Mouse (Mus musculus) heart, postnatal 0 days (tissue): ENCODE results near the gene Zfp160.

Experiments used
- CTCF ChIP-seq: IDR thresholded peaks from 2 replicates; pipeline ENCODE4 v1.5.1; 2016; ENCODE audit warnings: antibody characterized with exemption, control low read depth, low read depth
- EP300 ChIP-seq: IDR thresholded peaks from 2 replicates; pipeline ENCODE4 v1.6.1; 2016; ENCODE audit warnings: antibody characterized with exemption, low read depth

DNA sequence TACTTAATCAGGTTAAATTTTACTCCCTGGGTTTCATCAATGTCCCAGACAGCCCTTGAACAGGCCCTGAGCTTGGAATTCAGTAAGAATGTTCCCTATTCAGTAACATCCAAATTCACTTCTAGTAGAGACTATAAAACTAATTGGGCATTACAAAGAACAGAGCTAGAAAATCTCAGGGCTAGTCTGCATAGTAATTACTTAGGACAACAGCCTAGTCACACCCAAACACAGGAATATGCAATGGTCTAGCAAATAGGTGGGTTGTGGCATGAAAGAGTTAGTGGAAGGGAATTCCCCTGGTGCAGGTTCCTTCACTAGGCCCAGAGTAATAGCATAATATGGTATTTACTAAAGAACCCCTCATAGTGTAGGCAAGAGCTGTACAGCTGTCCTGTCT lies 58.3 kb downstream of the Zfp160 start:
- TF ChIP-seq CTCF: no peak
- TF ChIP-seq EP300: no peak
